Mouse (Mus musculus) intestine, embryonic 14.5 days (tissue): ENCODE data around the gene Unc50. TPM values are rescaled to one million over a fixed set of nuclear protein-coding genes. Genes with fewer than 3 reads are reported as not detected.

Source experiments
- ATAC-seq: fragments of 200-750 bp; cut with Nextera tagmentation; replicated peaks from 2 replicates; pipeline ENCODE4 v1.8.0; 2017; ENCODE audit warnings: low read depth, moderate number of reproducible peaks, moderate TSS enrichment, moderate library complexity; ENCODE audit not compliant: low FRiP score, low TSS enrichment
- DNase-seq: peaks from one replicate; pipeline ENCODE4 v3.0.0-alpha.2; 2018; ENCODE audit warnings: low spot score
- H3K27ac ChIP-seq: fragments of 300-500 bp; sonication (generic); 2 replicates; pipeline ENCODE4 v1.5.1; 2014; ENCODE audit warnings: low read depth, mild to moderate bottlenecking, control low read depth
- H3K27me3 ChIP-seq: fragments of 300-500 bp; sonication (generic); replicated peaks from 2 replicates; pipeline ENCODE4 v1.6.1; 2014; ENCODE audit warnings: low read length, control low read depth; ENCODE audit not compliant: control insufficient read depth, insufficient read depth
- H3K36me3 ChIP-seq: fragments of 300-500 bp; sonication (generic); 2 replicates; pipeline ENCODE4 v1.6.1; 2014; ENCODE audit warnings: low read length, control low read depth; ENCODE audit not compliant: control insufficient read depth, insufficient read depth
- H3K4me1 ChIP-seq: fragments of 300-500 bp; sonication (generic); replicated peaks from 2 replicates; pipeline ENCODE4 v1.6.1; 2014; ENCODE audit warnings: low read length, control low read depth, mixed read lengths; ENCODE audit not compliant: control insufficient read depth, insufficient read depth
- H3K4me2 ChIP-seq: fragments of 300-500 bp; sonication (generic); 2 replicates; pipeline ENCODE4 v1.6.1; 2014; ENCODE audit warnings: low read length
- H3K4me3 ChIP-seq: fragments of 300-500 bp; sonication (generic); 2 replicates; pipeline ENCODE4 v1.5.1; 2014; ENCODE audit warnings: low read depth, low read length, control low read depth, mixed read lengths
- H3K9ac ChIP-seq: fragments of 300-500 bp; sonication (generic); 2 replicates; pipeline ENCODE4 v1.6.1; 2014; ENCODE audit warnings: mild to moderate bottlenecking, low read length
- H3K9me3 ChIP-seq: fragments of 300-500 bp; sonication (generic); 2 replicates; pipeline ENCODE4 v1.6.1; 2016; ENCODE audit warnings: low read length, control low read depth; ENCODE audit not compliant: control insufficient read depth
- WGBS: fragments of 180-500 bp; shearing (Covaris S2); extraction: QIAGEN DNeasy Blood & Tissue Kit; methylation state at CpG from one replicate; pipeline ENCODE4 v1.1.7; 2014; 5-methylcytosine and 5-hydroxymethylcytosine counted together
- polyA plus RNA-seq: library from polyadenylated mRNA; unstranded; fragments of >200 nt; fragmentation: Nextera tagmentation; extraction: Ambion mirVana; gene quantifications from 2 replicates; pipeline ENCODE4 v1.2.1, GENCODE M21; 2014

Unc50 gene
- polyA plus RNA-seq, 1 experiment from 2014 or later: 133 TPM

DNA sequence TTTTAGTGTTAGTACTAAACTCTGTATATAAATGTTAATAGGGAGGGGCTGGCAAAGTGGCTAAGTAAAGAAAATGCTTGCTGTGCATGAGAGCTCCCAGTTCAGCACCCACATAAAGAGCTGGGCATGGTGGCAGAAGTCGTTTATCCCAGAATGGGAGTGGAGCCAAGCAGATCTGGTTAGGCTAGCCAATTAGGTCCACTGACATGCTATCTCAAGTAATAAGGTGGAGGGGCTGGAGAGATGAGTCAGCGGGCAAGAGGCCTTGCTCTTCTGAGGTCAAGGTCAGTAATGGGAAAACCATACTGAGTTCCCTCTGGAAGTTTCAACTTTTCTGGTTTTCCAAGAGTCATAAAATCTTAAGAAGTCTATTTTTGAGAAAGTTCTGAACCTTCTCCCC, 1.0 kb upstream of the Unc50 start:
- H3K4me2 ChIP-seq: peak overlapping the region; percentile 96
- H3K9ac ChIP-seq: peak overlapping the region; percentile 88
- peak overlapping the region; percentile 87 for H3K4me3 ChIP-seq
- H3K36me3 ChIP-seq: peaks cover 43% of the 10 kb centered on the region
- no peak for ATAC-seq
- no peaks in the 10 kb centered on the region for H3K27me3 ChIP-seq
- H3K27ac ChIP-seq: no peak overlapping the region
- peaks cover 5% of the 10 kb centered on the region; the same call in 1 of the 2 replicates for H3K9me3 ChIP-seq
- 68% methylated on average over 2 of the region's 2 CpGs for WGBS
- H3K4me1 ChIP-seq: peaks cover 19% of the 10 kb centered on the region
- DNase-seq: no peak

- Histone ChIP-seq H3K27me3 (no peaks in the 10 kb centered on the region), H3K4me1 (peaks cover 19% of the 10 kb centered on the region), H3K36me3 (peaks cover 37% of the 10 kb centered on the region), H3K4me3 (peak overlapping the region; percentile 87), H3K4me2 (peak overlapping the region; percentile 96), H3K27ac (peak overlapping the region; percentile 65), H3K9ac (peak overlapping the region; percentile 88), H3K9me3 (no peaks in the 10 kb centered on the region)
- ATAC-seq (peak; percentile 60), DNase-seq (peak; percentile 87)
- WGBS: 1% methylated on average over 40 of the region's 40 CpGs
These were observed 430 bp downstream of the Unc50 start for GRCm38 (mm10) chr1:37430297-37430840.

DNA sequence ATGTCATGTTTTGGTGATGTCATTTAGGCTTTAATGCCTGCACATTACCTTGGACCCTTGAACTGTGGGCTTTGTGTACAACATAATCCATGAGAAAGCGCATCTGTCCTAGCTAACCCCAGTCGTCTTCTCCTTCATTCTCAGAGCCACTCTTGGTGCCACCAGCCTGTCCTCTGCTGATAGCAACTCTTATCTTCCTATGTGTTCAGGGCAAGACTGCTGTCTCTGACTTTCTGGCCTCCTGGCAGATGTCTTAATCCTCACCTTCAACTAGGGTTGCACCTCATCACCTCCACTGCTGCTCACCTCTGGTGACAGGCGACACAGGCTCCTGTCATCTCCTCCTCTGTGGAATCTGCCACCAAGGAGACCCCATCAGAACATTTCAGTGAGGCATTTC, 6.5 kb downstream of the Unc50 start:
- no peaks in the 10 kb centered on the region for H3K27me3 ChIP-seq
- WGBS: 92% methylated on average over 3 of the region's 3 CpGs
- no peak for ATAC-seq

GRCm38 (mm10) chr1:37442848-37443835, 13.2 kb downstream of the Unc50 start:
- Histone ChIP-seq H3K9me3 (no peaks in the 10 kb centered on the region), H3K4me3 (no peak overlapping the region), H3K27me3 (no peaks in the 10 kb centered on the region), H3K4me2 (no peak overlapping the region), H3K9ac (no peak overlapping the region), H3K27ac (no peak overlapping the region), H3K4me1 (no peaks in the 10 kb centered on the region), H3K36me3 (peaks cover 55% of the 10 kb centered on the region)
- ATAC-seq: no peak
- 92% methylated on average over 16 of the region's 16 CpGs for WGBS
- DNase-seq: no peak

More for the DNA sequence above, 6.5 kb downstream of the Unc50 start:
- H3K4me2 ChIP-seq: no peak overlapping the region
- H3K36me3 ChIP-seq: peaks cover 85% of the 10 kb centered on the region
- H3K4me1 ChIP-seq: peaks cover 4% of the 10 kb centered on the region; the same call in 1 of the 2 replicates
- no peak overlapping the region for H3K9ac ChIP-seq
- DNase-seq: no peak
- H3K9me3 ChIP-seq: no peaks in the 10 kb centered on the region
- H3K4me3 ChIP-seq: no peak overlapping the region
- H3K27ac ChIP-seq: no peak overlapping the region

DNA sequence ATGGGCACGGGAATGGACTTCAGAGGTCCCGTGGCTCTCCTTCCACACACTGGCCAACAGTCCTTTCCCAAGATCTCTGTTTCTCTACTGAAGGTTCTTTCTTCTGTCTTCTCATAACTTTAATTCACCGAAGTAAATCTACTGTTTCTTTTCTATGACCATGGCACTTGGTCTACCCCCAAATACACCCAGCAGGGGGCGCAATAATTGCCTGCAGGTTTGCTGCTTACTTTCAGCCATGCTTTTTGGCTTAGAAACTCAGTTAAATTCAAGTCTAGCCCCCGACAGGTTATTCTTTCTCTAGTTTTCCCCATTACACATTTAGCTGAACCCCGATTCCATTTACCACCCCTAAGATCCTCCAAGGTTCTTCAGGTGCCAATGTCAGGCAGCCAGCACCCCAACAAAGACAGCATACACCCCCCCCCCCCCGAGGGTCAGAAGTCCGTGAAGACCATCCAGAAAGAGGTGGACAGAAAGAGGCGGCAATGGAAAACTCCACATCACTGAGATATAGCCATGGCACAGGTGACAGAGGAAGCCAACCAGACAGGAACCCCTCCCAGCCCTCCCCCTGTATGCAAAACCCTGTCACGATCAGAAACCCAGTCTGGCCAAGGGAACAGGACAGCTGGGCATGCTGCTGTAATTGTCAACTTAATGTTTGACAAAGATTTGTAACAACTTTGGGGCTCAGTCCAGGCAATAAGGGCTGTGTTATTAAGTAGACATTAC, 18.6 kb downstream of the Unc50 start:
- Histone ChIP-seq H3K9ac (no peak overlapping the region), H3K27ac (no peak overlapping the region), H3K36me3 (peaks cover 28% of the 10 kb centered on the region), H3K9me3 (no peaks in the 10 kb centered on the region), H3K4me2 (no peak overlapping the region), H3K27me3 (no peaks in the 10 kb centered on the region), H3K4me3 (no peak overlapping the region), H3K4me1 (no peaks in the 10 kb centered on the region)
- DNase-seq: peak; percentile 73
- ATAC-seq: no peak
- WGBS: 76% methylated on average over 10 of the region's 10 CpGs

GRCm38 (mm10) chr1:37451270-37451669, 21.3 kb downstream of the Unc50 start:
- no peaks in the 10 kb centered on the region for H3K27me3 ChIP-seq
- WGBS: 90% methylated on average over 8 of the region's 8 CpGs
- no peaks in the 10 kb centered on the region for H3K4me1 ChIP-seq
- H3K9me3 ChIP-seq: no peaks in the 10 kb centered on the region
- no peak overlapping the region for H3K4me2 ChIP-seq
- DNase-seq (no peak), ATAC-seq (no peak)
- peaks cover 21% of the 10 kb centered on the region; the same call in 1 of the 2 replicates for H3K36me3 ChIP-seq
- no peak overlapping the region for H3K27ac ChIP-seq
- H3K9ac ChIP-seq: no peak overlapping the region
- no peak overlapping the region for H3K4me3 ChIP-seq

DNA sequence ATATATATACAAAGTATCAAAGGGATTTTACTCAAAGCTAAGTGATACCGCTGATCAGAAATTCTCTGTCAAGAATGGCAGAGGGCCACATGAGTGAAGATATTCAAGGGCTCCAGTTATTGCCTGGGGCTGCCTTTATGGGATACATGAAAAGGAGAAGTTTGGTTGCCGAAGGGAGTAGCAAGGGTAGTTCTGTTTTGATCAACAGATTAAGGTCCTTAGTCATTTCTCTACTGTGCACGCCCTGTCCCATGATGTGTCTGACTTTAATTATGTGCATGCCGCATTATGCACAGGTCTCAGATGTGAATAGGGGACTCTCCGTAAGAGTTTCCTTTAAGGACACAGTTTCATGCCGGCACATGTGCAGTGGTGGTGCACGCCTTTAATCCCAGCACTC, 27.6 kb downstream of the Unc50 start:
- WGBS: 91% methylated on average over 7 of the region's 7 CpGs
- Histone ChIP-seq H3K9ac (no peak overlapping the region), H3K27ac (no peak overlapping the region), H3K27me3 (no peaks in the 10 kb centered on the region), H3K9me3 (no peaks in the 10 kb centered on the region), H3K36me3 (0 out of 2 replicates have a peak, but pooled peaks cover 4% of the 10 kb centered on the region), H3K4me2 (no peak overlapping the region), H3K4me3 (no peak overlapping the region), H3K4me1 (no peaks in the 10 kb centered on the region)
- ATAC-seq (no peak), DNase-seq (no peak)

DNA sequence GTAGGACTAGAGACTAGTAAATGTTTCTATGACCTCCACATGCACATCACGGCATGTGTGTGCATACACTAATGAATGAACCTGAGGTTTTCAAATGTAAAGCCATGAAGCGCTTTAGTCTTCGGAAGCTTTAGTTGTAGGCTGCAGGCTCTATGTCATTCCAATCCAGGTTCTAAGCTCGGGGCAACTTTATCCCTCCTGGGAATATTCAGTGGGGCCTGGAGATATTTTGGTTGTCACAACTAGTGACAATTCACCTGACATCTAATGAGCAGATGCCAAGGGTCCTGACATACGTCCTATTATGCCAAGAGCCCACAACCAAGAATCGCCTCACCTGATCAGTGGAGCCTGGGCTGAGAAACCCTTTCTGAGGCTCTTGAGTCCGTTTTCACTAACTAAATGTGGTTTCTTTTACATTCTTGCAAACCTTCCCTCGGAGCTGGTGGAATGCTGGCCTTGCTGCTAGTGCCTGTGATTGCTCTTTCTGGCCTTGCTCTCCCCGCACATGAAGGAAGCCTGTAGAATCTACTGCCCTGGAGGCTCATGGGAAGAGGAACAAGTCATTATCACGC, 35.0 kb downstream of the Unc50 start:
- H3K9ac ChIP-seq: no peak overlapping the region
- no peak overlapping the region for H3K4me3 ChIP-seq
- no peaks in the 10 kb centered on the region for H3K4me1 ChIP-seq
- WGBS: 81% methylated on average over 10 of the region's 10 CpGs
- DNase-seq (no peak), ATAC-seq (no peak)
- H3K9me3 ChIP-seq: no peaks in the 10 kb centered on the region
- no peak overlapping the region for H3K4me2 ChIP-seq
- H3K36me3 ChIP-seq: 0 out of 2 replicates have a peak, but pooled peaks cover 7% of the 10 kb centered on the region
- no peaks in the 10 kb centered on the region for H3K27me3 ChIP-seq
- no peak overlapping the region for H3K27ac ChIP-seq
